Mouse (Mus musculus) bone marrow, adult 2 months (tissue): ENCODE results near the gene Kctd19.

Source experiments
- CTCF ChIP-seq: fragments of 200-500 bp; IDR thresholded peaks from 2 replicates; pipeline ENCODE4 v1.5.1; 2011; ENCODE audit warnings: low read length, control low read depth; ENCODE audit not compliant: control insufficient read depth, insufficient read depth
- POLR2A ChIP-seq: fragments of 200-500 bp; IDR thresholded peaks from 2 replicates; pipeline ENCODE4 v1.6.1; 2011; ENCODE audit warnings: low read depth, mild to moderate bottlenecking, control low read depth, low read length, borderline replicate concordance; ENCODE audit not compliant: control insufficient read depth

DNA sequence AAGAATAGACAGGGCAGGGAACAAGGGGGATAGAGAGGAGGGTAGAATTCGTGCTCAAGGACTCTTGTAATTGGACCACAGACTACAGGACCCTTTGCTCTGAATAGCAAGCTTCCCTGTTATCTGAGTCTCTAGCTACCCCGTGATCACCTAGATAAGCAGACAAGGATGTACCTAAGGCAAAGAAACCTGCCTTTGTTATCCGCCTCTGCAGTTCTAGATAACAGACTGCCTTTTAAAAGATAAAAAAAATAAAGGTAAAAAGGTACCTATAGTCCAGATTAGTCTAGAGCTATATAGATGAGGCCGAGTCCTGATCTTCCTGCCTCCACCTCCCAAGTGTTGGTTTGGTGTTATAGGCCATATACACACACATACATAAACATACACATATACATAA is 70.5 kb downstream of the Kctd19 start:
- TF ChIP-seq CTCF (no peak), POLR2A (no peak)
